Mouse (Mus musculus): ENCODE measurements around the gene Gm4027. TPM values are rescaled to one million over a fixed set of nuclear protein-coding genes. Genes with fewer than 3 reads are reported as not detected.
"Not testable (repeated sequence)": the region's sequence is repeated elsewhere in the genome, so short reads cannot be mapped to it uniquely, and the experiment has no call there.

The Gm4027 gene
- 0.98 TPM for polyA plus RNA-seq (2012; fragmentation: generic; extraction: Trizol)

GRCm38 (mm10) chr12:87618569-87618968 lies at the start of gene Gm4027:
TSS of gene Gm4027 (plus strand) at chr12:87618869.
- H3K27me3 ChIP-seq (ENCODE audit: control insufficient read depth, insufficient read depth, insufficient read length), result not testable (repeated sequence)

GRCm38 (mm10) chr12:87601388-87601787 lies 17.3 kb upstream of the Gm4027 start:
- H3ac ChIP-seq (ENCODE audit: control insufficient read depth, insufficient read length); H3K79me2 ChIP-seq (ENCODE audit: control insufficient read depth, insufficient read depth); H3K4me3 ChIP-seq; H3K36me3 ChIP-seq (ENCODE audit: control insufficient read depth, insufficient read depth); H3K4me2 ChIP-seq (ENCODE audit: low read depth); H3K27me3 ChIP-seq (ENCODE audit: control insufficient read depth, insufficient read depth, insufficient read length): not testable (repeated sequence)

More at GRCm38 (mm10) chr12:87618569-87618968, at the start of gene Gm4027:
- H3K79me2 ChIP-seq (ENCODE audit: control insufficient read depth, insufficient read depth); H3K36me3 ChIP-seq (ENCODE audit: control insufficient read depth, insufficient read depth); H3K4me2 ChIP-seq (ENCODE audit: low read depth); H3ac ChIP-seq (ENCODE audit: control insufficient read depth, insufficient read length); H3K4me3 ChIP-seq: not testable (repeated sequence)

GRCm38 (mm10) chr12:87602388-87602787 lies 16.3 kb upstream of the Gm4027 start, which contains the start of gene Oog1:
TSS of gene Oog1 (plus strand) at chr12:87602688.
- H3K36me3 ChIP-seq (ENCODE audit: control insufficient read depth, insufficient read depth); H3ac ChIP-seq (ENCODE audit: control insufficient read depth, insufficient read length); H3K4me3 ChIP-seq; H3K4me2 ChIP-seq (ENCODE audit: low read depth); H3K79me2 ChIP-seq (ENCODE audit: control insufficient read depth, insufficient read depth); H3K27me3 ChIP-seq (ENCODE audit: control insufficient read depth, insufficient read depth, insufficient read length): not testable (repeated sequence)

GRCm38 (mm10) chr12:87644520-87644919 lies 25.9 kb downstream of the Gm4027 start, which contains the start of gene Gm16381:
TSS of gene Gm16381 (minus strand) at chr12:87644620.
- H3K27me3 ChIP-seq (ENCODE audit: control insufficient read depth, insufficient read depth, insufficient read length); H3K4me3 ChIP-seq; H3K4me2 ChIP-seq (ENCODE audit: low read depth); H3ac ChIP-seq (ENCODE audit: control insufficient read depth, insufficient read length); H3K36me3 ChIP-seq (ENCODE audit: control insufficient read depth, insufficient read depth); H3K79me2 ChIP-seq (ENCODE audit: control insufficient read depth, insufficient read depth): not testable (repeated sequence)

- H3K36me3 ChIP-seq (ENCODE audit: control insufficient read depth, insufficient read depth); H3K79me2 ChIP-seq (ENCODE audit: control insufficient read depth, insufficient read depth); H3K4me3 ChIP-seq; H3ac ChIP-seq (ENCODE audit: control insufficient read depth, insufficient read length); H3K27me3 ChIP-seq (ENCODE audit: control insufficient read depth, insufficient read depth, insufficient read length); H3K4me2 ChIP-seq (ENCODE audit: low read depth): not testable (repeated sequence)
Measured at GRCm38 (mm10) chr12:87652916-87653703, 34.4 kb downstream of the Gm4027 start.

Other genes with a start within 250 kb of the Gm4027 start
- gene Sptlc2, start 230.5 kb upstream of the Gm4027 start, polyA plus RNA-seq (2012; fragmentation: generic; extraction: Trizol), result 43.4 TPM
- gene Slirp, start 175.0 kb upstream of the Gm4027 start, polyA plus RNA-seq (2012; fragmentation: generic; extraction: Trizol), result 101 TPM
- gene Alkbh1, start 174.9 kb upstream of the Gm4027 start, polyA plus RNA-seq (2012; fragmentation: generic; extraction: Trizol), result 9.3 TPM
- gene Snw1, start 146.6 kb upstream of the Gm4027 start, polyA plus RNA-seq (2012; fragmentation: generic; extraction: Trizol), result 48.2 TPM
- not detected for gene Gm5788, start 124.1 kb upstream of the Gm4027 start, polyA plus RNA-seq (2012; fragmentation: generic; extraction: Trizol)
- 0.16 TPM for gene Gm8300, start 104.6 kb upstream of the Gm4027 start, polyA plus RNA-seq (2012; fragmentation: generic; extraction: Trizol)
- 0.19 TPM for gene Oog1, start 16.2 kb upstream of the Gm4027 start, polyA plus RNA-seq (2012; fragmentation: generic; extraction: Trizol)
- gene Gm16381, start 25.8 kb downstream of the Gm4027 start, polyA plus RNA-seq (2012; fragmentation: generic; extraction: Trizol), result 0.88 TPM
- not detected for gene Gm21319, start 156.9 kb downstream of the Gm4027 start, polyA plus RNA-seq (2012; fragmentation: generic; extraction: Trizol)
- 0.16 TPM for gene Gm21936, start 176.6 kb downstream of the Gm4027 start, polyA plus RNA-seq (2012; fragmentation: generic; extraction: Trizol)
- not detected for gene BB287469, start 197.7 kb downstream of the Gm4027 start, polyA plus RNA-seq (2012; fragmentation: generic; extraction: Trizol)
- 0.88 TPM for gene Gm2001, start 223.5 kb downstream of the Gm4027 start, polyA plus RNA-seq (2012; fragmentation: generic; extraction: Trizol)